Mouse (Mus musculus) megakaryocyte-erythroid progenitor cell, adult 5-6 weeks (primary cell): ENCODE results near the gene Sec1. TPM values are rescaled to one million over a fixed set of nuclear protein-coding genes. Genes with fewer than 3 reads are reported as not detected.
A peak's percentile ranks its signal among the peaks of the same experiment; 100 is the strongest.
"Not testable (repeated sequence)": the region's sequence is repeated elsewhere in the genome, so short reads cannot be mapped to it uniquely, and the experiment has no call there.

Source experiments
- ATAC-seq: replicated peaks from 2 replicates; pipeline ENCODE4 v1.8.0; 2016; ENCODE audit warnings: mild to moderate bottlenecking, inconsistent platforms; ENCODE audit not compliant: severe bottlenecking, poor library complexity, low FRiP score, low TSS enrichment
- total RNA-seq, 2 experiments: library from RNA; stranded (forward) in 1 of 2; stranded (reverse) in 1 of 2; fragments of 200-1000, 215-1000 nt in 1 of 2; fragments of >200 nt in 1 of 2; fragmentation: Nextera tagmentation in 1 of 2; gene quantifications; 2 replicates each; pipeline ENCODE4 v1.2.3; 2014 to 2017

Sec1 gene
- total RNA-seq, 2 experiments from 2014 or later: not detected

DNA sequence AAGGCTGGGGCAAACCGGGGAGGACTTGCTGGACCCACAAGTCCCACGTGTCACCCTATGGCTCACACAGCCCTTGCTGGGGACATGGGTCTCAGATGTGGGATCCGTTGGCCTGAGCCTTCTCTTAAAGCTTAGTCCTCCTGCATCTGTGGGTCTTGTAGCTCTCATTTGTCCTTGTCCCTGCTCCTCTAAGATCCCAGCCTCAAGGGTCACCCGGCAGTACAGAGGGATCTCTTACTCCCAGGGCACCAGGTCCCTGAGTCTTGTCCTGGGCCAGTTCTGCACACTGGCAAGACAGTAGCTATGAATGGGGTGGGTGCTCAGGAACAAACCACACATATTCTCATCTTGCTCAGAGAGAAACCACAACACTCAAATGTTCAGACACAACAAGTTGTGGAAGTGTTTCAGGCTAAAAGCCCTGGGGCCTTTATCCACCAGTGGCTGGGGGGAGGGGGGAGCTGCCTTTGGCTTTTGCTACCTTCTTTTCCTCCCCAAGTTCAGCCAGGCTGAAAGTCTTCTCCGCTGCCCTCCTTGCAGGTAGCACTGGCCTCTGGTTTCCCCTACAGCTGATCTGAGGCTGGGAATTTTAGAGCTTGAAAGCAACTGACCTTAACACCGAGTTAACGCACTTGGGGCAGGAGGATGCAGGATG lies 10.7 kb downstream of the Sec1 start, which contains the start of gene Ntn5:
Gene Ntn5, plus strand, starts transcription at position 627 of the 655 bp plus-strand sequence.
- ATAC-seq: no peak

DNA sequence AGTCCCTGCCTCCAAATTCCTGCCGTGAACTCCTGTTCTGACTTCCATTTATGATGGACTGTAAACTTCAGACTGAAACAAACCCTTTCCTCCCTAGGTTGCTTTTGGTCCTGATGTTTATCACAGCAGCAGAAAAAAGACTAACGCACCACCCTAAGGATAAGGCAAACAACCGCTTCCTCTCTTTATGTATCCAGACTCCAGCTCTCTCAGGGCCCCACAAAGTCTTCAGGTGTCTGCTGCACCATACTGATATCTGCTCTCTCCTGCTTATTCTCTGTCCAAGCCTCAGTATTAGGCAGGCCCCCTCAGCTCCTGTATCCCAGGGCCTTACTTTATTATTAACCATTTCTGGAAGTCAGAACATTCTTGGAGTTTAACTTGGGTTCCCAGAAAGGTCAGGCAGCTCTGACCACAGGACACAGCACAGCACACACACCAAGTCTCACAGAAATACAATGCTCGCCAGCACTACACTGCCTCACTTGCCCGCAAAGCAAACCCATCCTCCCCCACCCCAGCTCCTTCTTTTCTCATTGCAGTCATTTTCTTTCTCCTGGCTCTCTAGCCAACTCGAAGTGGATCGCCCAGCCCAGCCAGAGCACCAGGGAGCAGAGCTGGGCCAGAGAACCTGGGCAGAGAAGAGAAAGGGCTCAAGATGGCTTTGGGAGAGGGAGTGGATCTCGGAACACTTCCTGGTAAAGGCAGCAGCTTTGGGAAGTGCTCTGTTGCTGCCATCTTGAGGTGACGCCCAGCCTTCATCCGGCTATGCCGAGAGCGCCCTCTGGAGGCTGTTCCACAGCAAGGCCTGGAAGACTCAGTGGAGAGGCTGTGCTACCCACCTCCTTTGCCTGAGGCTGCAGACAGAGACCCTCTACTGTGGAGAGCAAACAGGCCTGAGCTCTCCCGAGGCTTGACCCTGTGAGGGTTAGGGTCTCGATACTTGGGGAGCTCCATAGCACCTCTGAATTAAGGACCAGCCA lies 11.8 kb downstream of the Sec1 start:
- ATAC-seq: peak; percentile 74

DNA sequence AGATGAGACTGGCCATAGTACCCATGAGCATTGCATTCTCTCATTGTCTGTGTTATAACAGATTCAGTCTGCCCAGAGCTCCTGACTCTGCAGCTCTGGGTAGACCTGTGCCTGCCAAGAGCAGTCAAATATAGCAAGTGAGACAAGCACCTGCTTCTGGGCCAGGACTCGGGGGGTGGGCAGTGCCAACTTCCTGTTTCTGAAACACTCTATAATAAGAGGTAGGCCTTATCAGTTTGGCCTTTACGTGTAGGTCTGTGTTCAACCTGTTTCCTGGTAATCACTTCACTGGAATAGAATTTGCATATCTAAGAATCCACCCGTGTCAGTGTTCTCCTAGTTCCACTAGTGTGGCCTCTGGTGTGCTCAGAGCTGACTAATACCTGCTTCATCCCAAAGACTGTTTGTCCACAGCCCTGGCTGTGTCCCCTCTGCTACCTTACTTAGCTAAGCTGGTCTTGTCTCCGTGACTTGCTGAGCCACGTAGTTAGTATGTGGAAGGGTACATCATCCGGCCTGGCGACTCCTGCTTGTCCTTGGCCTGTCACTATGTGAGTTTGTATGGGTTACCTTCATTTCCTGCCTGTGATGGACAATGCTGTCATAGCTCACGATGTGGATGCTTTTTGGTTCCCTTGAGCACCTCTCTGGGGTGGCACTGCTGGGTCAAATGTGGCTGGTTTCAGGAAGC lies 13.0 kb downstream of the Sec1 start:
- ATAC-seq: no peak

DNA sequence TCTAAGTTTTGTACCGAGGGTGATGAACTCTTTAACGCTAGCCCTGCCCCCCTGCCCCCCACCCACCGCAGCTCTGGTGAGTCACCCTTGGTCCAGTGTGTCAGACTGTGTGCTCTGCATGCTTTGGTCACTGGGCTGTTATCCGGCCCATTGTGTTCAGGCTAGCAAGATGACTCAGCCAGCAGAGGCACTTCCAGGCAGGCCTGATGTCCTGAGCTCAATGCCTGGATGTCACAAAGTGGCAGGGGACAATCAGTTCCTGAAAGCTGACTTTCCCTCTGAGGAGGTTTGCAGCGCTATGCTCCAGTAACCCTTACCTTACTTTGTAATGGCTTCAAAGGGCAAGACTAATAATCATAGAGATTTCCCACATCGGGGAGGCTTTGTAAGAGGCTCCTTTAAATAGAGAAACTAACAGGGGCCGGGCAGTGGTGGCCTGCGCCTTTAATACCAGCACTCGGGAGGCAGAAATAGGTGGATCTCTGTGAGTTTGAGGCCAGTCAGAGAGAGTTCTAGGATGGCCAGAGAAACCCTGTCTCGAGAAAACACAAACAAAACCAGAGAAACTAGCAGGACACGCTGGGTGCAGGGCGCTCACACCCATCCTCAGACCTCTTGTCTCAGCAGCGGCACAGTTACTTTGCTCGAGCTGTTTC lies 14.1 kb downstream of the Sec1 start:
- no peak for ATAC-seq

DNA sequence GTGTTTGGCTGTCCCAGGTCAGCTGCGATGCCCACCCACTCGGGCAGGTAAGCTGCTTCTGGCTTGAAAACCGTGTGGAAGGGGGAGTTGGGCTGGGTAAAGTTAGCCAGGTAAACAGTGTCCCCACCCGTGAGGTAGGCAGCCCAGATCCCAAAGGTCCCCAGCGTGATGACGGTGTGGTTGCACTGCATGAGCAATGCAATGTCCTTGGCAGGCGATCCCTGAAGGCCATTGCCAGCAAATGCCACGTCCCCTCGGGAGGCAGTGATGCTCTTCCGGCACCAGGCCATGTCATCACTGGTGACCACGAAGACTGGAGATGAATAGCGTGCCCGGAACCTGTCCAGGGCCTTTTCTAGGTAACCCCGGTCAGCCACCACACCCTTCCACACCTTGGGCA lies 15.7 kb downstream of the Sec1 start:
- ATAC-seq: no peak

DNA sequence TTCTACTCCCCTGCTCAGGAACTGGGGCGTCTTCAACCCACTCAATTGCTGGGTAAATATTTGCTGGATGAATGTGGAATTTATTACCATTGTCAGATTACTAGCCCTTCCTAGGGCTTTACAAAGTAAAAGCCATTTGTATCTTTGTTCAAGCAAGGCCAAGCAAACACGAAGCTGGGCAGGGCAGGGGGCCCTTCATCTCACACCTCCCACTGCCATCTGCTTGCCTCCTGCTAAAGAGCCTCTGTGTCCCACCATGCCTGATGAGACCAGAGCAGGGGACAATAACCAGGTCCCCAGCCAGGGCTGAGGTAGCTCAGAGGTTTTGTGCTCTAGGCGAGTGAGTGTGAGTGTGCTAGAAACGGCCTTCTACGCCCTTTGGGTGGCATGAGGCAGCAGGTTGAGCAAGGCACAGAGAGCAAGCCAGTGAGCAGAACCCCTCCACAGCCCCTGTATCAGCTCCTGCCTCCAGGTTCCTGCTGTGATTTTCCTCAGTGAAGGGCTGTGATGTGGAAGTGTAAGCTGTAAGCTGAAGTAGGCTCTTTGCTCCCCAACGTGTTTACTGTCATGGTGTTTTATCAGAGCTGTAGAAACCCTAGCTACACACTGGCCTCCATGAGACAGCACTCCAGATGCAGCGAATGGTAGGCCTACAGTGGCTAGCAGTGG lies 16.4 kb downstream of the Sec1 start:
- ATAC-seq: no peak

DNA sequence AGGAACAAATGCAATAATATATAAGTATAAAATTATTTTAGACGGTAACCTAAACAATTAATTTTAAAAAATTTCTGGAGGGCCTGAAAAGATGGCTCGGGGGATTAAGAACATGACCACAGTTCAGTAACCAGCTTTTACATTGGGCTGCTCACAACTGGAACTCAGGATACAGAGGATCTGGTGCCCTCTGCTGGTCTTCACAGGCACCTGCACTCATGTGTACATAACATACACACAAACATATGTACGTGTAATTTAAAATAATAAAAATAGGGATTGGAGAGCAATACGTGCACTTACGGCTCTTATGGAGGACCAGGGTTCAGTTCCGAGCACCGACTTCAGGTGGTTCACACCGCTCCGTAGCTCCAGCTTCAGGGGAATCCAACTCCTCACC lies 25.3 kb downstream of the Sec1 start:
- ATAC-seq: no peak

DNA sequence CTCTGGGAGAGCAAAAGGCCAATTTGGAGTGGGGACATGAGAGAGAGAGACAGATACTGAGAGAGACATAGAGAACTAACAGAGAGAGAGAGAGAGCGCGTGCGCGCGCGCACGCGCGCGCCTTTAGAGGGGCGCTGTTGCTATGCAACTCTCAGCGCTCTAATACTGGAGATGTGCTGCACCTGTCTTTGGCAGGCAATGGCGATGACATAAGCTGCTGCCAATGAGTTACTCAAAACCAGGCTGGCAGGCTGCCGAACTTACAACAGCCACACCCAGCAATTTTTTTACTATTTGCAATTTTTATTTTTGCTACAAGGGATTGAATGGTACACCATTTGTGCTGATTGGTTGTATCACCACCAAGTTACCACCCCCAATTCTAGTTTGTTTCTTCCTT lies 26.4 kb downstream of the Sec1 start:
- no peak for ATAC-seq

DNA sequence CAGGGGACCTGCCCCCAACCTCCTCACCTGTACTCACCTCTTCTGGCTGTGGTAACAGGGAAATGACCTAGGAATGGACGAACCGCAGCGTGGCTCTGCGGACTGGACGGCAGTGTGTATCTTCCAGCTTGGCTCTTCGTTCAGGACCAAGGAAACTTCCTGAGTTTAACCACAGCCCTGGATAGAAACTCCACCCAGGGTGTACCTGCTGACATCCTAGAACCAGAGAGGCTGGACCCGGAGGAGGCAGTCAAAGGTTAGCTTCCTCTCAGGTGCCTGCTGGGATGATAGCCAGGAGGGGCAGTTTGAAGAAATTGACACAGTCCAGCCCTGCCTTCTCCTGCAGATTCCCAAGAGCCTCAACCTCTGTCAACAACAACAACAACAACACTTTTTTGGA lies 28.0 kb downstream of the Sec1 start, which contains the start of gene Fut2:
Gene Fut2, minus strand, starts transcription at position 234 of the 400 bp plus-strand sequence.
- no peak for ATAC-seq

DNA sequence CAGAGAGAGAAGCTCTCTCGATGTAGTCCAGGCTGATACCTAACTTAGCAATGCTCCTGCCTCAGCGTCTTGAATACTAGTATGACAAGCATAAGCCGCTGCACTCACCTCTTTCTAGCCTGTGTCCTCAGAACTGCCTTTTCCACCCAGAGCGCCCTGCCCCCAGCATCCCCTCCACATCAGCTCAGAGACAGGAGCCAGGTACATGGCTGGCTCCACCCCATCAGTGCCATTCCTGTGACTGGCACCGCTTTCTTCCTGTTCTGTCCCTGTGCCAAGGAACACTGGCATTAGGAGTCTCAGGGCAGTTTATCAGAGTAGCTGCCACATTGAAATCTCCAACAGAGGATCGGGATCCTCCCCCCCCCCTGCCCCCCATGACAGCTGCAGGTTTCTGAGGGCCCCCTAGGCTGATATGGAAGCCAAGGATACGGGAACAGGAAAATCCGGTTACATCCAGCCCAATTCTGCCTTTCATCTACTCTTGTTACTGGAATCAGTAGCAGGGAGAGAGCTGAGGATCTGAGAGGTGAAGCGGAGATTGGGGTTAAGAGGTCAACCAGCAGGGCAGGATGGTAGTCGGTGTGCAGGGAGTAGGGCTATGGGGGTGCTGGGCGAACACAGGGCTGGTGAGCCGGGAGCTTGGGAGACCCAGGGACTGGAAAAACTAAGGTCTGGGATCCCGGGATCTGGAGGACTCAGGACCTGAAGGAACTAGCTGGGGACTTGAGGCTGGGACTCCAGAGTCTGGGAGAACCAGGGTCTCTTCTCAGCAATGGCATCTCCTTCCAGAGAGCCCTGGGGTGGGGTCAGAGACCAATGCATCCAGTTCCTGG lies 28.7 kb downstream of the Sec1 start:
- ATAC-seq: no peak

DNA sequence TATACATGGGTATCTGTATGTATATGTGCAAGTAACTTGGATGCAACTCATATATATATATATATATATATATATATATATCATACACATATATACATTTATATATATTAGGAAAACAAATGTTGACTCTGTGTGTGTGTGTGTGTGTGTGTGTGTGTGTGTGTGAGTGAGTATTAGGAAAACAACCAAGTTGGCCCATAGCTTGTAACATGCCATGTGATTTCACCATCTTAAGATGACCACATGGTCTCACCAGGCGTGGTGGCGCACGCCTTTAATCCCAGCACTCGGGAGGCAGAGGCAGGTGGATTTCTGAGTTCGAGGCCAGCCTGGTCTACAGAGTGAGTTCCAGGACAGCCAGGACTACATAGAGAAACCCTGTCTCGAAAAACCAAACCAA lies 32.5 kb downstream of the Sec1 start:
- ATAC-seq: not testable (repeated sequence)

DNA sequence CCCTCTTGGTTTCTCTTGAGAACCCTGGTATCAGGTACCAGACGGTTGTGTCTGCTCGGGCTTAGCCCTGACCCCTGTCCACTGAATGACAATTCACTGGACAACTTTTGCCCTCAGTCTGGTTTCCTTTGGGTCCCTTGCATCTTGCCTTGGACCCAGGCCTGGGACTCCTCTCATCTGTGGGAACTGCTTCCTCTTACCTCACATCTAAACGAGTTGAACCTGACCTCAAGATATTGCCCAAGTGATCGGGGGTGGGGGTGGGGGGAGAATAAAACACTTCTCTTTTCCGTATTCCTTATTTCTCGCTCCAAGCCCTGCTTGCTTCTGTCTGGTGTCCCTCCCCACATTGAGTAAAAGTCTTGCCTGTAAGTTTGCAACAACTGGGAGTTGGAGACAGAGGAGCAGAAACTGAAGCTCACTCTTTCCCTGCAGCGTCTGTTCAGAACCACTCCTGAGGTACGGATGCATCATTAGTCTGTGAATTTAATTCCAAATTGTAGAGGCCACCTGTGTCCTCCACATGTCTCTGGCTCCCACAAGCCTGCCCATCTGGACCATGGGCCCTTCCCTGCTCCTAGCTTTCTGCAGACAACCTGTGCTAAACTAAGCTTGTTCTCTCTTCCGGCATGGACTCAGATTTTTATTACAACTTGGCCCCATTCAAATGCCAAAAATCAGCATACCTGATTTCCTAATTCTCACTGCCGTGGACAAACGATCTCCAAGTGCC lies 33.3 kb downstream of the Sec1 start:
- ATAC-seq: no peak

DNA sequence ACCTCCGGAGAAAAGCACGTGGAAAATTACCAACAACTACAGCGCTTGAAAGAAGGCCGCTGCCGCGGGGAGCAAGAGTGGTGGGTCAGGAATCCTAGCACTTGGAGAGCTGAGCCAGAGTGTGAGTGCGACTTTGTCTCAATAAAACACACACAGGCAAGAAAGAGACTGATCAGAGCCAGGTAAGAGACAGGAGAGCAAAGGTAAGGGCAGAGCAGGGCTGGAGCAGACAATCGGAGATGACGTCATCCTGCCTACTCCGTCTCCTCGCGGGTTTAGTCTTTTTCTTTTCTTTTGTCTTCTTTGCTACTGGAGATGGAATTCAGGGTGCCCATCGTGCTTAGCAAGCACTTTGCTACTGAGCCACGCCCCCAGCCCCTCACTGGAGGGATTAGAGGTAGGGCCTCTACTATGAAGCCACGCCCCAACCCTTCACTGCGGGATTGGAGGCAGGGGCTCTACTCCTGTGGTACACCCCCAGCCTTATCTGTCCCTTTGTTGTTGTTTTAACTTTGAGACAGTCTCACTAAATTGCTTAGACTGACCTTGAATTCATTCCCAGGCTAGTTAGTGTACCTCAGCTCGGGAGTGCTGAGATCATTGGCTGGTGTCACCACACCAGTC lies 39.7 kb downstream of the Sec1 start:
- ATAC-seq: no peak

DNA sequence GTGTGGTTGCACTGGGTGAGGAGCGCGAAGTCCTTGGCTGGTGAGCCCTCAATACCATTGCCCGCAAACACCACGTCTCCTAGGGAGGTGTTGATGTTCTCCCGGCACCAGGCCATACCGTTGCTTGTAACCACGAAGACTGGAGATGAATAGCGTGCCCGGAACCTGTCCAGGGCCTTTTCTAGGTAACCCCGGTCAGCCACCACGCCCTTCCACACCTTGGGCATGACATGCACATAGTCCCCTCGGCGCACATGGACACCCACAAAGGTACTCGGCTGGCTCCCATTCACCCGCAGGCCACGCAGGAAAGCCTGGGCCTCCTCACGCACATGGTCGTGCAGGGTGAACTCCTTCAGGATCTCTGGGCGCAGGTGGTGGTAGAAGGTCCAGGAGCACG lies 43.7 kb downstream of the Sec1 start:
- ATAC-seq: not testable (repeated sequence)

DNA sequence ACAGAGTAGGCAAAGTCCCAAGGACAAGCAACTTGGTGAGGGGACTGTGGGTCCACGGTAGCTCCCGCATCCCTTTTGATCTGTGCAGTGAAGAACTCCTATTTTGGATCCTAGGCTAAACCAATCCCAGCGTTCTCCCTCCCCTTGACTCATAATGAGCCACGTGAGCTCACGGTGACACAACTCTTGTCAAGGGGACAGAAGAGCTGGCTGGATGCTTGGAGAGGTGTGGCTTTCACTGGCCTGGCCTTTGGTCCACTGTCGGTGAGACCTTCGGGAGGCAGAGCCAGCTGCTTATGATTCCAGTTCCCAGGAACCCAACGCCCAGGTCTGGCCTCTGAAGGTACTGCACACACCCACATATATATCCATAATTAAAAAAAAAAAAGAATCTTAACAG lies 44.9 kb downstream of the Sec1 start:
- no peak for ATAC-seq

DNA sequence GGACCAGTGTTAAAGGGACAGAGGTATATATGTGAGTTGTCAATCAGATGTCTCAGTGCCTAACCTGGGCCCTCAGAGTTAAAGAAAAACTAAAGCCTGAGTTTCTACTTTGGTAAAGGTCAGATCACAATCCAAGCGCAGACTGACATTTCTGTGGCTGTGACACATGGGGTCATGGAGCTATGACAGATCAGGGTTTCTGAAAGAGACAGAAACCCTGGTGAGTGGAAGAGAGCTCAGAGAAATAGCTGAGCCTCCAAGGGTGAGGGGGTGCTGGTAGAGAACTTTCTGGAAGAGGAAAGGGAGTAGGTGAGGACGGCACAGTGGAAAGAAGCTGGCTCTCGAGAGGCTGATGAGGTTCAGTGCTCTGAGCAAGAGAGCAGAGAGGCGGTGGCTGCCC lies 47.5 kb downstream of the Sec1 start:
- no peak for ATAC-seq

DNA sequence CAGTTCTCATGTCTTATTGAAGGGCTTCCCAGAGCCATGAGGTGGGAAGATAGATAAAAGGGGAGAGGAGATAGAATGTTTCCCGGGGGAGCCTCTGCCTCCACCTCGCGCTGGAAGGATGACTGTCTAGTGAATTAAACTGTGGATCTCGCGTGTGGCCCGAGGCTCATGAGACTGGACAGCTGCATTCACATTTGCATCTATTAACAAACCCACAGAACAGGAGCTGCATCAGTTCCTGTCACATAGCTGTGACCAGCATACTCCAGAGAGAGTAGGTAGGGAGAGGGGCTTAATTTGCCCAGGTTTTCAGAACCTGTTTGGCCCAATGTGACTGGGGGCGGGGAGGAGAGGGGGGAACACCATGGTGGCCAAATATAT lies 48.6 kb downstream of the Sec1 start:
- no peak for ATAC-seq
